Mouse (Mus musculus) liver, postnatal 0 days (tissue): ENCODE measurements at regions not wholly inside any gene's neighbourhood (a gene's known extent, or its start where the extent isn't known, plus 50 kb on each side); places are given as distances from the start of the nearest gene placed in this dataset.

Experiments used
- ATAC-seq: fragments of 200-750 bp; cut with Nextera tagmentation; 2 replicates; pipeline ENCODE4 v1.8.0; 2017; ENCODE audit warnings: mild to moderate bottlenecking, moderate library complexity
- DNase-seq: peaks from one replicate; pipeline ENCODE4 v3.0.0-alpha.2; 2016
- H3K27ac ChIP-seq: fragments of 300-500 bp; sonication (generic); 2 replicates; pipeline ENCODE4 v1.5.1; 2014; ENCODE audit warnings: antibody characterized with exemption, moderate library complexity, mild to moderate bottlenecking, low read depth
- H3K27me3 ChIP-seq: fragments of 300-500 bp; sonication (generic); 2 replicates; pipeline ENCODE4 v1.6.1; 2014; ENCODE audit warnings: low read length, control low read depth, mixed read lengths; ENCODE audit not compliant: insufficient read depth
- H3K36me3 ChIP-seq: fragments of 300-500 bp; sonication (generic); replicated peaks from 2 replicates; pipeline ENCODE4 v1.6.1; 2014; ENCODE audit warnings: mild to moderate bottlenecking, control low read depth, low read length, moderate library complexity, mixed read lengths; ENCODE audit not compliant: insufficient read depth
- H3K4me1 ChIP-seq: fragments of 300-500 bp; sonication (generic); 2 replicates; pipeline ENCODE4 v1.6.1; 2014; ENCODE audit warnings: antibody characterized with exemption, mild to moderate bottlenecking, control low read depth; ENCODE audit not compliant: insufficient read depth
- H3K4me2 ChIP-seq: fragments of 300-500 bp; sonication (generic); 2 replicates; pipeline ENCODE4 v1.6.1; 2014; ENCODE audit warnings: low read depth, mild to moderate bottlenecking, low read length, moderate library complexity, mixed read lengths
- H3K4me3 ChIP-seq: fragments of 300-500 bp; sonication (generic); 2 replicates; pipeline ENCODE4 v1.5.1; 2014; ENCODE audit warnings: low read depth, low read length
- H3K9ac ChIP-seq: fragments of 300-500 bp; sonication (generic); replicated peaks from 2 replicates; pipeline ENCODE4 v1.6.1; 2014; ENCODE audit warnings: mild to moderate bottlenecking, moderate library complexity
- H3K9me3 ChIP-seq: fragments of 300-500 bp; sonication (generic); 2 replicates; pipeline ENCODE4 v1.6.1; 2016; ENCODE audit warnings: mild to moderate bottlenecking, control low read depth, low read length, mixed read lengths
- CTCF ChIP-seq: sonication (generic); IDR thresholded peaks from 2 replicates; pipeline ENCODE4 v1.5.1; 2016; ENCODE audit warnings: antibody characterized with exemption, low read depth
- EP300 ChIP-seq: IDR thresholded peaks from 2 replicates; pipeline ENCODE4 v1.6.1; 2016; ENCODE audit warnings: antibody characterized with exemption, low read depth, mild to moderate bottlenecking
- whole genome bisulfite sequencing: fragments of 180-500 bp; shearing (Covaris S2); extraction: QIAGEN DNeasy Blood & Tissue Kit; methylation state at CpG from one replicate; pipeline ENCODE4 v1.1.7; 2014; ENCODE audit not compliant: insufficient replicate concordance; 5-methylcytosine and 5-hydroxymethylcytosine counted together

- no peak overlapping the region for H3K4me2 ChIP-seq
- no peak for ATAC-seq
- no peaks in the 10 kb centered on the region for H3K9me3 ChIP-seq
- H3K27ac ChIP-seq: no peak overlapping the region
- no peak for DNase-seq
- no peak for TF ChIP-seq EP300
- no peak for TF ChIP-seq CTCF
- no peak overlapping the region for H3K4me3 ChIP-seq
- H3K36me3 ChIP-seq: no peaks in the 10 kb centered on the region
- H3K4me1 ChIP-seq: no peaks in the 10 kb centered on the region
- WGBS: 52% methylated on average over 11 of the region's 11 CpGs
- no peak overlapping the region for H3K9ac ChIP-seq
- H3K27me3 ChIP-seq: no peaks in the 10 kb centered on the region
These were observed 305.8 kb upstream of the Clint1 start for GRCm38 (mm10) chr11:45545896-45546626.

GRCm38 (mm10) chr11:45546861-45547260 is 305.0 kb upstream of the Clint1 start:
- TF ChIP-seq EP300: no peak
- no peak for TF ChIP-seq CTCF
- no peak for DNase-seq
- H3K9me3 ChIP-seq: no peaks in the 10 kb centered on the region
- H3K4me3 ChIP-seq: no peak overlapping the region
- no peaks in the 10 kb centered on the region for H3K27me3 ChIP-seq
- H3K9ac ChIP-seq: no peak overlapping the region
- H3K4me1 ChIP-seq: no peaks in the 10 kb centered on the region
- no peak for ATAC-seq
- no peaks in the 10 kb centered on the region for H3K36me3 ChIP-seq
- no peak overlapping the region for H3K4me2 ChIP-seq
- H3K27ac ChIP-seq: no peak overlapping the region
- WGBS: 44% methylated on average over 2 of the region's 2 CpGs

DNA sequence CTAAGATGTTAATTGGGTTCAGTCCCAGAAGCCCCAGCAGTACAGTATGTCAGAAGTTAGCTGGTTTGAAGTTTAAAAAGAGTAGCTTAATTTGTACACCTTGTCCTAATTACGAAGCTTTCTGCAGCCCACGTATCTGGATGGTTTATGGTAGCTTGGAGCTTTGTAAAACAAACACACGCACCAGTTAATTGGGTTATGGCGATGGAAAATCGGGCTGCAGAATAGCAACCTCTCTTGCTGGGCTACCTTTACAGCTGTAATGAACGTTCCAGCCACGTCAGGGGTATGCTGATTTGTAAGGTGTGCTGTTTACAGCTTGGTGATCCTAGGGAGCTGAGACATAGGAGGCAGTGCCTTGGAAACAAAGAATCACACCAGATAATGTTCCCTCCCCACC is 301.5 kb upstream of the Clint1 start:
- Histone ChIP-seq H3K4me1 (no peaks in the 10 kb centered on the region), H3K27me3 (no peaks in the 10 kb centered on the region), H3K9me3 (no peaks in the 10 kb centered on the region), H3K27ac (no peak overlapping the region), H3K4me2 (no peak overlapping the region), H3K4me3 (no peak overlapping the region), H3K36me3 (no peaks in the 10 kb centered on the region), H3K9ac (no peak overlapping the region)
- no peak for ATAC-seq
- TF ChIP-seq EP300 (no peak), CTCF (no peak)
- WGBS: 58% methylated on average over 7 of the region's 7 CpGs
- DNase-seq: no peak

DNA sequence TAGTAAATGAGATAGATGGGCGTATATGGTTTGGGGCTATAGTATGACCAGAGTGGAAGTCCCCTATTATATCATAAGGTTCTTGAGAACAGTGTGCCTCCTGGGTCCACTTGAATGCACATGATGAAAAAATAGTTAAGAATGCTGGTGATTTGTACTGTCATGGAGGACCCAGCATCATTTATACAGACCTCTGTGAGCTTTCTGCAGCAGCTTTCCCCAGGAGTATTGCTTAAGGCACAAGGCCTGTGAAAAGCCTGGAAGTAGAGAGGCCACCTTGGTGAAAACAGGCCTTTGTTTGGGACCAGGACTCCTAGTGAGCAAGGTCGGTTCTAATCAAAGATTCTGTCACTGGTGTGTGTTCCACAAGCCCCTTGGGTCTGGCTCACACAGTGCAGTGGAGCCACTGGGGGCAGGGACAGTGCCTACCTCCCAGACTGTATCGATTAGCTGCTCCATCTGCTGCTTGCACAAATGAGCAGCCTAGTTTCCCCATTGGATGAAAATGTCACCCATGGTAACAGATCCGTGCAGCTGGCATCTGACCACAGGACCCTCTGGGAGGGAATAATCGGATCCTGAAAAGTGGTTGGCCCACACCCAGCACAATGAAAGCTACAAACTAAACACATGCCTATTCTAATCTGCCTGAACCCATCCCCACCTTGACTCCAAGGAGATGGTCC is 274.2 kb upstream of the Clint1 start:
- ATAC-seq (no peak), DNase-seq (no peak)
- Histone ChIP-seq H3K9me3 (no peaks in the 10 kb centered on the region), H3K4me1 (no peaks in the 10 kb centered on the region), H3K27ac (no peak overlapping the region), H3K4me3 (no peak overlapping the region), H3K9ac (no peak overlapping the region), H3K4me2 (no peak overlapping the region), H3K27me3 (no peaks in the 10 kb centered on the region), H3K36me3 (no peaks in the 10 kb centered on the region)
- 58% methylated on average over 5 of the region's 5 CpGs for WGBS
- no peak for TF ChIP-seq EP300
- no peak for TF ChIP-seq CTCF

DNA sequence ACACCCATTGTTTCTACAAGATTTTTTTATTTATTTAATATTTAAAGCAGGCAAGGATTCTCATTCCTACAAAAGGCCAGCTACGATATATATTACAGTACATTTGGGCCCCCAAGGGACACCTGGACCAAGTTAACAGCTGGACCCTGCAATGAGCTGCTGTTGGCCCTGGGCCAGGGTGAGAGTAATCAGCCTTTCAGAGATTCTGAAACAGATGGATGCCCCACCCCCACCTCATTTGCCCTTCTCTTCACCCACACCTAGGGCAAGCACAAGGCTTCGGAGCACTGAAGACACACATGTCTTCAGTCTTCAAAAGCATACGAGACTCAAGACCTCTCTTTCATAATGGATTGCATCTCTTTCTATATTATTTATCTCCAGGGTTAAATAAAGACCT is 259.5 kb upstream of the Clint1 start:
- WGBS: 65% methylated on average over 3 of the region's 3 CpGs
- no peak overlapping the region for H3K4me3 ChIP-seq

DNA sequence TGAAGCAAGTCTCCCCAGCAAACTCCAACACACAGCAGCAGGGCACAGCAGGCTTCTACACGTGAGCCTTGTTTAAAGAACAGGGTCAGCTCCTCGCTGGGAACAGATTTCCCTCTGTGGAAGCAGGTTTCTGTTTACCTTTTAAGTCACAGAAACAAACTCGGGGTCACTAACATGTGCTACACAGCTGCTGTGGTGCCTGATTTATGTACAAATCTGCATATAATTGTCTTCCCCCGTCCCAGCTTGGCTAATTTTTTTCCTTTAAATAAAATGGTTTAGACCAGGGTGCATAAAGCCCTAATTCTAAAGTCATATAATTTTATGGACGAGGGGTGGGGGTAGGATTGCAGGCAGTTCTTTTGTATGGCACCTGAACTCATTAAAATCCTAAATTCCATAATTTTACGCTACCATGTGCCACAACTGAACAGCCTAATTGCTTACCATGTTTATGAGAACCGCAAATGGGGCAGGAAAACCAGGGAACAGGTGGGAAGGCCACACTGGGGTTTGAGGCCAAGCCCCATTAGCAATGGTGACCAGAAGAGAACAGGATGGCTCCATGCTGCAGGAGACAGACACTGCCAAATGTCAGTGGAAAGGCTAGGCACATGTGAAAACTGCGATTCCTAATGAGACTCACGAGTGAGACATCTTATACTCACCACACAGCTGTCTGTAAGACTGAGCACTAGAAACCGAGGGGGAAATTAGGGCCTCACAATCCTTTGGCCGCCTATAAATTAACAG is 258.8 kb upstream of the Clint1 start:
- WGBS: 66% methylated on average over 11 of the region's 11 CpGs
- DNase-seq (no peak), ATAC-seq (no peak)
- H3K9ac ChIP-seq: no peak overlapping the region
- no peaks in the 10 kb centered on the region for H3K27me3 ChIP-seq
- H3K4me3 ChIP-seq: no peak overlapping the region
- H3K9me3 ChIP-seq: no peaks in the 10 kb centered on the region
- no peaks in the 10 kb centered on the region for H3K4me1 ChIP-seq
- no peak overlapping the region for H3K27ac ChIP-seq
- no peak overlapping the region for H3K4me2 ChIP-seq
- TF ChIP-seq CTCF: no peak
- TF ChIP-seq EP300: no peak
- H3K36me3 ChIP-seq: no peaks in the 10 kb centered on the region

More for the DNA sequence above, 259.5 kb upstream of the Clint1 start:
- H3K4me1 ChIP-seq: no peaks in the 10 kb centered on the region
- no peaks in the 10 kb centered on the region for H3K9me3 ChIP-seq
- H3K4me2 ChIP-seq: no peak overlapping the region
- ATAC-seq (no peak), DNase-seq (no peak)
- no peak overlapping the region for H3K27ac ChIP-seq
- no peaks in the 10 kb centered on the region for H3K27me3 ChIP-seq
- no peak for TF ChIP-seq CTCF
- no peak for TF ChIP-seq EP300
- H3K9ac ChIP-seq: no peak overlapping the region
- no peaks in the 10 kb centered on the region for H3K36me3 ChIP-seq
